Mouse (Mus musculus): ENCODE results near the gene Tsc22d4.
"Not testable (repeated sequence)": the region's sequence is repeated elsewhere in the genome, so short reads cannot be mapped to it uniquely, and the experiment has no call there.

Tsc22d4 gene

GRCm38 (mm10) chr5:137745214-137746171 is at the start of gene Tsc22d4:
Gene Tsc22d4, plus strand, starts transcription at chr5:137745730.
- no peak for DNase-seq (ENCODE audit: low spot score)

GRCm38 (mm10) chr5:137695930-137696329 is 49.6 kb upstream of the Tsc22d4 start:
- no peak for DNase-seq (ENCODE audit: low spot score)

- DNase-seq (ENCODE audit: low spot score) = no peak
Observed at GRCm38 (mm10) chr5:137699080-137699479, 46.5 kb upstream of the Tsc22d4 start.

GRCm38 (mm10) chr5:137699850-137700249 is 45.7 kb upstream of the Tsc22d4 start:
- no peak for DNase-seq (ENCODE audit: low spot score)

- no peak for DNase-seq (ENCODE audit: low spot score)
Observed at GRCm38 (mm10) chr5:137705242-137705641, 40.3 kb upstream of the Tsc22d4 start.

- DNase-seq (ENCODE audit: low spot score) = no peak
Observed at GRCm38 (mm10) chr5:137706913-137707633, 38.5 kb upstream of the Tsc22d4 start.

GRCm38 (mm10) chr5:137713454-137713853 is 32.1 kb upstream of the Tsc22d4 start:
- no peak for DNase-seq (ENCODE audit: low spot score)

GRCm38 (mm10) chr5:137715685-137716084 is 29.8 kb upstream of the Tsc22d4 start:
- no peak for DNase-seq (ENCODE audit: low spot score)

- no peak for DNase-seq (ENCODE audit: low spot score)
Observed at GRCm38 (mm10) chr5:137718020-137718790, 27.3 kb upstream of the Tsc22d4 start.

GRCm38 (mm10) chr5:137719088-137719487 is 26.4 kb upstream of the Tsc22d4 start:
- no peak for DNase-seq (ENCODE audit: low spot score)

- DNase-seq (ENCODE audit: low spot score) = not testable (repeated sequence)
Observed at GRCm38 (mm10) chr5:137720558-137721164, 24.9 kb upstream of the Tsc22d4 start.

GRCm38 (mm10) chr5:137723840-137724239 is 21.7 kb upstream of the Tsc22d4 start:
- DNase-seq (ENCODE audit: low spot score) = no peak

GRCm38 (mm10) chr5:137726767-137727166 is 18.8 kb upstream of the Tsc22d4 start:
- DNase-seq (ENCODE audit: low spot score) = no peak

GRCm38 (mm10) chr5:137733638-137734288 is 11.8 kb upstream of the Tsc22d4 start:
- DNase-seq (ENCODE audit: low spot score) = no peak

- DNase-seq (ENCODE audit: low spot score) = no peak
Observed at GRCm38 (mm10) chr5:137734289-137735061, 11.1 kb upstream of the Tsc22d4 start.

- no peak for DNase-seq (ENCODE audit: low spot score)
Observed at GRCm38 (mm10) chr5:137737400-137737940, 8.1 kb upstream of the Tsc22d4 start.

- no peak for DNase-seq (ENCODE audit: low spot score)
Observed at GRCm38 (mm10) chr5:137738516-137738915, 7.0 kb upstream of the Tsc22d4 start.

- no peak for DNase-seq (ENCODE audit: low spot score)
Observed at GRCm38 (mm10) chr5:137739471-137739870, 6.1 kb upstream of the Tsc22d4 start.

GRCm38 (mm10) chr5:137740506-137740905 is 5.0 kb upstream of the Tsc22d4 start:
- DNase-seq (ENCODE audit: low spot score) = no peak

Data from layer of hippocampus, adult 9-10 months (tissue).